Mouse (Mus musculus): ENCODE data around the gene Abcc4. TPM values are rescaled to one million over a fixed set of nuclear protein-coding genes. Genes with fewer than 3 reads are reported as not detected.

Abcc4 gene
- total and polyA plus RNA-seq, 3 experiments = 10.4 to 28.7 (median 26.5) TPM

DNA sequence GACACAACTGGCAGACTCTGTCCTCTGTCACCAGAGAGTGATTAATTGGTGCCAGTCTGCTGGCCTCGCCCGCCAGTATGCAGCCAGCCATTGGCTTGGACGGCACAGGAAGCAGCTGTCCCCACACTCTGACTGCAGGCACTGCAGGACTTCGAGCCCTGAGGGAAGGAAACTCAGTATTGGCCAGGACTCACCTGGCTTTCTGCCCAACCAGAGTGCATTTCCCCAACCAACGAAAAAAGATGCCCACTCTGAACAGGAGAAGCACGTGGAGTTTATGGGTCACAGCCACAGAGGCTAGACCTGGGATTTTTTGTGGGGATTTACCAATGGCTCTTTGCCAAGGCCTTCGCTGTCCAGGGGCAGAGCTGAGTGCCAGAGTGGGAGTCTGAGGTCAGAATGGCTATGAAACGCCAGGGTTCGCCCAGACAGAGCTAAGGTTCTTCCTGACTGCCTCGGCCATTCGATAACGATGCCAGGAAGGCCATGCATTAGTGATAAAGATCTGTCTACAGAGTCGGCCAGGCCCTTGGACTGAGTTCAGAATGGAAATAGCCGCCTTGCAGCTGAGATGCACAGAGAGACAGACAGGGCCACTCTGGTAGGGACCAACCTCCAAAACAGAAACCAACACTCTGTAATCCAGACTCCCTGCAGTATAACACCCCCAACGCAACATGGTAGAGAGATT, 70.4 kb downstream of the Abcc4 start:
- Histone ChIP-seq H3K9me3 (replicated peaks; ENCODE audit: low read length) (peaks cover 3% of the 10 kb centered on the region), H3K79me2 (replicated peaks; ENCODE audit: control insufficient read depth, extremely low read depth, insufficient read depth, poor library complexity, severe bottlenecking) (0 out of 2 replicates have a peak, but pooled peaks cover 3% of the 10 kb centered on the region), H3K4me3 (replicated peaks in 1 of 3; ENCODE audit: low read depth in 2 of 3, low read length in 2 of 3, poor library complexity in 1 of 3) (no peak overlapping the region), H3K4me2 (ENCODE audit: insufficient read depth, low read depth, poor library complexity, severe bottlenecking) (no peak overlapping the region), H3K27me3 (replicated peaks) (no peaks in the 10 kb centered on the region), H3K36me3 (replicated peaks in 1 of 2; ENCODE audit: control insufficient read depth in 1 of 2, insufficient read depth in 1 of 2, low read length in 1 of 2) (peaks cover 54 to 82% of the 10 kb centered on the region in 2 experiments), H3K27ac (ENCODE audit: insufficient read depth, low read depth) (no peak overlapping the region), H3K9ac (ENCODE audit: insufficient read depth, low read depth) (no peak overlapping the region), H3K4me1 (ENCODE audit: control insufficient read depth in 1 of 2, insufficient read depth in 2 of 2) (peaks cover 2 to 9% of the 10 kb centered on the region in 2 experiments; a peak in 3 of 4 replicates)
- TF ChIP-seq SMC3 (IDR thresholded peaks at IDR 0.05; ENCODE audit: low read depth, low read length) (no peak), NELFE (IDR thresholded peaks at IDR 0.05; ENCODE audit: low read depth, low read length) (no peak), EP300 (IDR thresholded peaks at IDR 0.05; ENCODE audit: low read length) (no peak), ZNF384 (IDR thresholded peaks at IDR 0.05; ENCODE audit: low read depth, low read length) (no peak), CTCF (conservative IDR thresholded peaks at IDR 0.05 in 1 of 2, IDR thresholded peaks at IDR 0.05 in 1 of 2; ENCODE audit: low read depth in 2 of 2, low read length in 2 of 2) (no peak), CHD2 (IDR thresholded peaks at IDR 0.05; ENCODE audit: low read length) (no peak), ZC3H11A (IDR thresholded peaks at IDR 0.05; ENCODE audit: low read depth, low read length) (no peak), IRF4 (IDR thresholded peaks at IDR 0.05; ENCODE audit: low read depth, low read length) (no peak), MXI1 (IDR thresholded peaks at IDR 0.05; ENCODE audit: low read depth, low read length) (no peak), HCFC1 (IDR thresholded peaks at IDR 0.05; ENCODE audit: low read depth, low read length) (no peak), SIN3A (IDR thresholded peaks at IDR 0.05; ENCODE audit: low read length) (no peak), JUND (conservative IDR thresholded peaks at IDR 0.05; ENCODE audit: low read depth, low read length) (no peak), ELF1 (IDR thresholded peaks at IDR 0.05; ENCODE audit: low read depth, low read length) (no peak), MYC (IDR thresholded peaks at IDR 0.05; ENCODE audit: low read depth, low read length) (no peak), TBP (conservative IDR thresholded peaks at IDR 0.05; ENCODE audit: low read depth, low read length) (no peak), POLR2AphosphoS2 (IDR thresholded peaks at IDR 0.05; ENCODE audit: low read depth, low read length) (no peak), RAD21 (IDR thresholded peaks at IDR 0.05; ENCODE audit: low read depth, low read length) (no peak), POLR2A (IDR thresholded peaks at IDR 0.05; ENCODE audit: low read depth, low read length) (no peak)
- dilution Hi-C loops (cut with MboI; ENCODE audit: extremely low pct_ligation_motif_present, extremely low pct_unique_long_range_greater_than_20kb, low sequenced_read_pairs) = no loop called here
- DNase-seq (ENCODE audit: extremely low read depth) = no peak
- in situ Hi-C loops (cut with MboI; ENCODE audit: low pct_ligation_motif_present, low pct_unique_long_range_greater_than_20kb, low sequenced_read_pairs) = no loop called here

DNA sequence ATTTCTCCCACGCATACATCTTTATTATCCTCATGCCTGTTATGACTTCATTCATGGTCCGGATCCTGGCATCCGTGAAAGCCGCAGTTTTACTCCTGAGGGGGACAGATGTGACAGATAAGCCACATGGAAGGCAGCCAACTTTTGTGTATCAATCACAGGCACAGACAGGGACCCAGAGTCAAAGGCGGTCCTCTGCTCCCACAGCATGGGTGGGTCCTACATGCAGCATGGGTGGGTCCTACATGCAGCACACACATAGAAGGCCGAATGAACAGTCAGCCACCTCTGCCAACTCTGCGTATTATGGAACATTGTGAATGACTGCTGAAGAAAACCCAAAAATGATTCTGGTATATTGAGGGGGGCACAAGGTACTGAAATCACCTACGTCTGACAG, 76.4 kb downstream of the Abcc4 start:
- Histone ChIP-seq H3K27ac (ENCODE audit: insufficient read depth, low read depth) (no peak overlapping the region), H3K9me3 (replicated peaks; ENCODE audit: low read length) (peaks cover 3% of the 10 kb centered on the region), H3K9ac (ENCODE audit: insufficient read depth, low read depth) (no peak overlapping the region), H3K27me3 (replicated peaks) (no peaks in the 10 kb centered on the region), H3K36me3 (replicated peaks in 1 of 2; ENCODE audit: control insufficient read depth in 1 of 2, insufficient read depth in 1 of 2, low read length in 1 of 2) (peaks cover 71 to 87% of the 10 kb centered on the region in 2 experiments), H3K79me2 (replicated peaks; ENCODE audit: control insufficient read depth, extremely low read depth, insufficient read depth, poor library complexity, severe bottlenecking) (no peaks in the 10 kb centered on the region), H3K4me2 (ENCODE audit: insufficient read depth, low read depth, poor library complexity, severe bottlenecking) (no peak overlapping the region), H3K4me1 (ENCODE audit: control insufficient read depth in 1 of 2, insufficient read depth in 2 of 2) (no peaks in the 10 kb centered on the region), H3K4me3 (replicated peaks in 1 of 3; ENCODE audit: low read depth in 2 of 3, low read length in 2 of 3, poor library complexity in 1 of 3) (no peak overlapping the region)
- TF ChIP-seq TBP (conservative IDR thresholded peaks at IDR 0.05; ENCODE audit: low read depth, low read length) = no peak
- TF ChIP-seq MXI1 (IDR thresholded peaks at IDR 0.05; ENCODE audit: low read depth, low read length) = no peak
- in situ Hi-C loops (cut with MboI; ENCODE audit: low pct_ligation_motif_present, low pct_unique_long_range_greater_than_20kb, low sequenced_read_pairs) (no loop called here), dilution Hi-C loops (cut with MboI; ENCODE audit: extremely low pct_ligation_motif_present, extremely low pct_unique_long_range_greater_than_20kb, low sequenced_read_pairs) (no loop called here)
- no peak for DNase-seq (ENCODE audit: extremely low read depth)
